Mouse (Mus musculus): Measurements from ENCODE around the gene Osbpl7. TPM values are rescaled to one million over a fixed set of nuclear protein-coding genes. Genes with fewer than 3 reads are reported as not detected.
A peak's percentile ranks its signal among the peaks of the same experiment; 100 is the strongest.

Osbpl7 gene
- total RNA-seq, 2 experiments from 2014 or later = 15.3 to 18.4 TPM

- intact Hi-C loops (cut with DNase I) = no loop called here
These were observed 28.3 kb downstream of the Osbpl7 start for GRCm38 (mm10) chr11:97078751-97079150.

DNA sequence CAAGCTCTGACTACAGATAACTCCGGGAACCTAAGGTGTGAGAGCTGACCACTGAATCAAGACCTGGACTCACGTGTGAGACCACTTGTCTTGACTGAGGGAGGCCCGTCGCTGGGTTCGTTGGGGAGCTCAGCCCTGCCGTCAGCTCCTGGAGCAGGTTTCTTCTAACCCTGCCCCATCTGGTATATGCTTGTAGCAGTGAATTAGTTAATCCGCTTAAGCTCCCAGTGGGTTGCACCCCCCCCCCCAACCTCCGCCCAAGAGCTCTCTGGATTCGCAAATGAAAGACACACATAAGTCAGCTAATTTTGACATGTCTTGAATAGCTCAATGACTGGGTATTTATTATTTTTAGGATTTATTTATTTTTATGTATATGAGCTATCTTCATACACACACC lies 29.9 kb downstream of the Osbpl7 start:
- intact Hi-C loops (cut with DNase I) = no loop called here

More at GRCm38 (mm10) chr11:97078751-97079150, 28.3 kb downstream of the Osbpl7 start:
- no peak for DNase-seq

DNA sequence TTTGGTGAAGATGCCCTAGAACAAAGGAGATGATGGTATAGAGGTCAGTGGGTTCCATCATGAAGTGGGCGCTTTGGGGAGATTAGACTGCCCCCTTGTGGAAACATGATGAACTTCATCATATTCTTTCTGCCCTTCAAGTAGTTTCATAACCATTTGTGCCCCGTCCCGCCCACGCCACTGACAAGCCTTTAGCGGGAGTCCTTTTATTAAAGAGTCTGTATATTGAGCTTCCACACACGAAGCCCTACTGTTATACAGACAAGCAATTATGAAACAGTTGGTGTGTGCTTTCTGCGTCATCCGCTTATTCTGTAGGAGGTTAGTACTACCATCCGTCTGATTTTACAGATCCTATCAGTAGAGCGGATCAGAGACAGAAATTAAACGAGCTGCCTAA lies 32.5 kb downstream of the Osbpl7 start:
- peak; percentile 31 for DNase-seq
- intact Hi-C loops (cut with DNase I) = no loop called here

More for the DNA sequence above, 29.9 kb downstream of the Osbpl7 start:
- no peak for DNase-seq

DNA sequence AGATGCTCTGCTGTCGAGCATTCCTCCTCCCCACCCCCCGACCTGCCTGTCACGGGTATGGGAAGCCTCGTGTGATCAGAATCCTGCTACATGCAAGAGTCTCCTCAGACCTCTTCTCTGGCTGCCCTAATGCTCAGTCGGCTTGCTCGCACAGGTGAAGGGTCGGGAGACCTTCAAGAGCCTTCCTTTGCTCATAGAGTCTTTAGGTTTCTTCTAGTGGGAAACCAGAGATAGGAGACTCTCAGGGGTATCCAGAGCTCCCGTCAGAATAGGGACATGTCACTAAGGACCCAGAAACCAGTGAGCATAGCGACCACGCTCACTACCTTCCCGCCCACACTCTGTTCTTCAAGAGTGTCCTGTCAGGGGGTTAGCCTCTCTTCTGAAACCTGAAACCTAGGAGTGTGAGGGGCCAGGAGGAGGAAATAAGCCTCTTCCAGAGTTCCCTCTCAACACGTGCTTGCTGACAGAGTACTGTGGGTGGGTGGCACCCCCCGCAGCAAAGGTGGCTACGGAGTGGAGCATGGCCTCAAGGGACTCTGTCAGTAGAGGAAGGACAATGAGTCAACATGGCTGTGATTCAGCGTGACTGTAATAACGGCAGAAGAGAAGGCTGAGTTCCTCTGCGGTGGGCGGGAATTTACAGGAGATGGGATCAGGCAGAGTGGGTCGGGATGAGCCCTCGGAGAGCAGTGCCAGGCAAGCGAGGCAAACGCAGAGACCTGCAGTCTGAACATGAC lies 33.1 kb downstream of the Osbpl7 start:
- DNase-seq = no peak

GRCm38 (mm10) chr11:97084821-97085505 lies 34.5 kb downstream of the Osbpl7 start:
- no peak for DNase-seq
- intact Hi-C loops (cut with DNase I) = no loop called here

More for the DNA sequence above, 33.1 kb downstream of the Osbpl7 start:
- intact Hi-C loops (cut with DNase I) = no loop called here

GRCm38 (mm10) chr11:97086365-97086764 lies 35.9 kb downstream of the Osbpl7 start:
- intact Hi-C loops (cut with DNase I) = no loop called here
- DNase-seq = no peak

DNA sequence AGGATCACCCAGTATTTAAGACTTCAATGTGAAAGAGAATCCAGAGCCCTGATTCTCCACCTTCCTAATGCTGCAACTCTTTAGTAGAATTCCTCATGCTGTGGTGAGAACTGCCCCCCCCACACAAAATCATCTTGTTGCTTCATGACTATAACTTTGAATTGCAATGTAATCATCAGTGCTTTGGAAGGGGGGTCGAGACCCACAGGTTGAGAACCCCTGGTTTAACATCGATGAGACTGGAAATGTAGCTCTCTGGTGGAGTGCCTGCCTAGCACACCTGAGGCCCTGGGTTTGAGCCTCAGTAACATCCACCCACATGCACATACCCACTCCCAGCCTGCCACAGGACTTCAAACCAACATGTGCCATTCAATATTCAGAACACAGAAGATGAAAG lies 44.2 kb downstream of the Osbpl7 start:
- intact Hi-C loops (cut with DNase I) = no loop called here
- DNase-seq = no peak

GRCm38 (mm10) chr11:97098791-97099190 lies 48.4 kb downstream of the Osbpl7 start:
- intact Hi-C loops (cut with DNase I) = no loop called here
- no peak for DNase-seq

GRCm38 (mm10) chr11:97101722-97102121 lies 51.3 kb downstream of the Osbpl7 start:
- peak; percentile 84 for DNase-seq
- intact Hi-C loops (cut with DNase I) = no loop called here

DNA sequence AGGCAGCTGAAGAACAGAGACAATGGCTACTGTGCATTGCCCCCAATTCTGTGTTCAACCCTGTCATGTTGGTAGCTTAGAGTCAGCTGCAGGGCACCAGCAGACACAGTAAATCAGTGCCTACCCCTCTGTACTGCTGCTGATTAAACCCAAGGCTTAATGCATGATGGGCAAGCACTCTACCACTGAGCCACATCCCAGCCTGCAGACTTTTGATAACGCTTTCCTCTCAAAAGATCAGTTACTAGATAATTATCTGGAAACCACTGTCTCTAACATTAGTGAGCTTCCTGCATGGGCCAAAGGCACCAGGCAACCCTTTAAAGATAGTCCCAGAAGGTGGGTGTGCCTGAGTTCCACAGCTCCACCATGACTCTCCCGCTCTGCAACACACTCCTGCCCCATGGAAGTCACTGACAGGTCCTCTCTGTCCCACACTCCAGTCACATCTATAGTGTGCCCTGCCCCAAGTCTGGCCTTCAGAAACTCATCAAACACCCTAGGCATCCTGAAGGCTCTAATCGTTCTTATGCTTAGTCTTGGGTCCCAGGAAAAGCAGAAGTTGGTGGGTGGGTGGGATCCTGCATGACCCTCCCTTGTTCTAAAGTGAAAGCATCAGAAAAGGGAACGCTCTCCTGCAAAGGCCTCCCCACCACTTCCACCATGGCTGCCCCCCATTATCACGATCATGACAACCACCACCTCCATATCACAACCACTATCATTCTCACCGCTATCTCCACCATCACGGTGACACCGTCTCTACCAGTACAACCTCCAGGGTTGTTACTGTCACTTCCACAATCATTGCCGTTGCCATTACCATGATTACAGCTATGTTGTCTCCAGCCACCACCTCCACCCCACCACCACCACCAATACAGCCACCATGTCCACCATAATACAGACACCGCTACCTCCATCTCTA lies 53.0 kb downstream of the Osbpl7 start:
- no peak for DNase-seq
- intact Hi-C loops (cut with DNase I) = no loop called here

DNA sequence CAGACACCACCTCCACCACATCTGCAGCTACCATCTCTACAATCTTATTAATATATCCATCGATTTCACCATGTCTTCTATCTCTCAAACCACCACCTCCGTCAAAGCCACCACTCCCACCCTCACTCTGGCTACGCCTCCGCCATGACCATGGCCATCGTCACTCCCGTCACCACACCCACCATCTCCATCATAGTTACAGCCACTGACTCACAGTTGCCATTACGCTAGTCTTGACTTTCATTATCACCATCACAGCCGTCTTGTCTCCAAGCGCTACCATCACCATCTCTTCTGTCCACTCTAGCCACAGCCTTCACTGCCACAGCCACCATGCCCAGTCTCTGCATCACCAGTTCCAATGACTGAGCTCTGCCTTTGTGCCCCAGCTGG lies 53.7 kb downstream of the Osbpl7 start:
- intact Hi-C loops (cut with DNase I) = no loop called here
- DNase-seq = no peak

GRCm38 (mm10) chr11:97108976-97109375 lies 58.5 kb downstream of the Osbpl7 start:
- intact Hi-C loops (cut with DNase I) = no loop called here

GRCm38 (mm10) chr11:97112519-97113125 lies 62.2 kb downstream of the Osbpl7 start:
- DNase-seq = no peak
- intact Hi-C loops (cut with DNase I) = no loop called here

More at GRCm38 (mm10) chr11:97108976-97109375, 58.5 kb downstream of the Osbpl7 start:
- DNase-seq = no peak

- intact Hi-C loops (cut with DNase I) = no loop called here
- no peak for DNase-seq
These were observed 64.5 kb downstream of the Osbpl7 start, which contains the start of gene Tbx21 for GRCm38 (mm10) chr11:97114671-97115601. TSS of gene Tbx21 (minus strand) at chr11:97115331.

GRCm38 (mm10) chr11:97115797-97116196 lies 65.4 kb downstream of the Osbpl7 start:
- no peak for DNase-seq
- intact Hi-C loops (cut with DNase I) = no loop called here

Measured in left cerebral cortex, postnatal 4 days (tissue).